Mouse (Mus musculus) forebrain, embryonic 14.5 days (tissue): ENCODE results near the gene Tma7. TPM values are rescaled to one million over a fixed set of nuclear protein-coding genes. Genes with fewer than 3 reads are reported as not detected.

ENCODE experiments used
- ATAC-seq: fragments of 200-750 bp; cut with Nextera tagmentation; 2 replicates; pipeline ENCODE4 v1.8.0; 2017; ENCODE audit warnings: mild to moderate bottlenecking, moderate library complexity
- DNase-seq: peaks from one replicate; pipeline ENCODE4 v3.0.0-alpha.2; 2015; ENCODE audit warnings: low spot score
- H3K27ac ChIP-seq: fragments of 300-500 bp; sonication (generic); 2 replicates; pipeline ENCODE4 v1.5.1; 2014; ENCODE audit warnings: low read depth, mild to moderate bottlenecking, control low read depth, low read length, moderate library complexity
- H3K27me3 ChIP-seq: fragments of 300-500 bp; sonication (generic); replicated peaks from 2 replicates; pipeline ENCODE4 v1.6.1; 2014; ENCODE audit warnings: low read length, control low read depth, mixed read lengths; ENCODE audit not compliant: control insufficient read depth, insufficient read depth
- H3K36me3 ChIP-seq: fragments of 300-500 bp; sonication (generic); 2 replicates; pipeline ENCODE4 v1.6.1; 2014; ENCODE audit warnings: low read length, control low read depth; ENCODE audit not compliant: control insufficient read depth, insufficient read depth
- H3K4me1 ChIP-seq: fragments of 300-500 bp; sonication (generic); 2 replicates; pipeline ENCODE4 v1.6.1; 2014; ENCODE audit warnings: antibody characterized with exemption, low read length, control low read depth; ENCODE audit not compliant: control insufficient read depth, insufficient read depth
- H3K4me2 ChIP-seq: fragments of 300-500 bp; sonication (generic); 2 replicates; pipeline ENCODE4 v1.6.1; 2014; ENCODE audit warnings: mild to moderate bottlenecking, control low read depth, low read length
- H3K4me3 ChIP-seq: fragments of 300-500 bp; sonication (generic); 2 replicates; pipeline ENCODE4 v1.5.1; 2014; ENCODE audit warnings: low read depth, low read length, control low read depth
- H3K9ac ChIP-seq: fragments of 300-500 bp; sonication (generic); 2 replicates; pipeline ENCODE4 v1.6.1; 2014; ENCODE audit warnings: mild to moderate bottlenecking, low read length, control low read depth, moderate library complexity
- H3K9me3 ChIP-seq: fragments of 300-500 bp; sonication (generic); replicated peaks from 2 replicates; pipeline ENCODE4 v1.6.1; 2016; ENCODE audit warnings: low read length, control low read depth, mixed read lengths; ENCODE audit not compliant: control insufficient read depth
- WGBS: fragments of 180-500 bp; shearing (Covaris S2); extraction: QIAGEN DNeasy Blood & Tissue Kit; methylation state at CpG from one replicate; pipeline ENCODE4 v1.1.7; 2014; 5-methylcytosine and 5-hydroxymethylcytosine counted together
- polyA plus RNA-seq: library from polyadenylated mRNA; unstranded; fragments of >200 nt; fragmentation: Nextera tagmentation; extraction: Ambion mirVana; gene quantifications from 2 replicates; pipeline ENCODE4 v1.2.1, GENCODE M21; 2014

The Tma7 gene
- polyA plus RNA-seq, 1 experiment from 2014 or later, result 758 TPM

- Histone ChIP-seq H3K4me1 (peaks cover 31% of the 10 kb centered on the region), H3K27ac (peak overlapping the region; percentile 100; the same call in 1 of the 2 replicates), H3K27me3 (no peaks in the 10 kb centered on the region), H3K9ac (peak overlapping the region; percentile 99; the same call in 1 of the 2 replicates), H3K9me3 (no peaks in the 10 kb centered on the region), H3K4me2 (peak overlapping the region; percentile 74), H3K4me3 (peak overlapping the region; percentile 75; the same call in 1 of the 2 replicates), H3K36me3 (peaks cover 48% of the 10 kb centered on the region)
- DNase-seq, result peak; percentile 65
- no peak for ATAC-seq
- WGBS, result 55% methylated on average over 6 of the region's 6 CpGs
Measured at GRCm38 (mm10) chr9:109098969-109099368, 16.6 kb upstream of the Tma7 start.

DNA sequence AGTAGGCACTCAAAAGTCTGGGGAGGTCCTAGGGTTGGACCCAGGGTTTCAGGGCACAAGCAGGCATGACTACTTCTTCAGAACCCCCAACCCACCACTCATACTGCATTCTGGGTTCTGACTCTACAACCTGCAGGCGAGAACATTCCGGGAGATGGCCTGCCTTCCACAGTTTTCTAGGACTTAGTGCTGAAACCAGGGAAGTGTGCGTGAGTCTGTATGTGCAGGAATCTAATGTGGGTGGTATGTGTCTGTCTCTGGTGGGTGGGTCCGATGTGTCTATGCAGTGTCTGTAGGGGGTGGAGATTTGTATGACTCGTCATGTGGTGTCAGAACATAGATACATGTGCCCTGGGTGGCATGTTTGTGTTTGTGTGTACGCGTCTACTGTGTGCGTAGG lies 16.0 kb upstream of the Tma7 start:
- no peaks in the 10 kb centered on the region for H3K9me3 ChIP-seq
- H3K9ac ChIP-seq, result peak overlapping the region; percentile 99
- 84% methylated on average over 8 of the region's 8 CpGs for WGBS
- H3K4me1 ChIP-seq, result peaks cover 34% of the 10 kb centered on the region
- H3K36me3 ChIP-seq, result peaks cover 43% of the 10 kb centered on the region
- H3K27ac ChIP-seq, result peak overlapping the region; percentile 100
- H3K4me2 ChIP-seq, result peak overlapping the region; percentile 74
- DNase-seq (no peak), ATAC-seq (no peak)
- peak overlapping the region; percentile 75; the same call in 1 of the 2 replicates for H3K4me3 ChIP-seq
- H3K27me3 ChIP-seq, result no peaks in the 10 kb centered on the region

DNA sequence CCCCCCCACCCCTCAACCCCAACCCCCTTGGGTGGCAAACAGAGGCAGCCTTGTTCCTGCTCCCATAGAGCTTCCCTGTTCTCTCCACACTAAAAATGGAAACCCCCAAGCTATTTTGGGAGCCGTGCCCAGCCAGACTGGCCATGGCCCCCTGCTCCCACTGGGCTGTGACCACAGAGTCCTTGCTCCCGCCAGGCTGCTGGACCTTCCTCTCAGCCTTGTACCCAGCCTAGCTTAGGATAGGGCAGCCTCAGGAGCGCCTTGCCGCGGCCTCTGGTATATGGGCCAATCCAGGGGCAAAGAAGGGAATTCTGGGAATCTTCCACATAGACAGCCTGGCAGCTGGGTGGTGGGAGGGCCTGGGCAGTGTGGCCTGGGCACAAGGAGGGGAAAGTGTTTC lies 15.4 kb upstream of the Tma7 start:
- H3K4me1 ChIP-seq, result peaks cover 34% of the 10 kb centered on the region

GRCm38 (mm10) chr9:109097291-109097690 lies 14.9 kb upstream of the Tma7 start:
- DNase-seq (peak; percentile 21), ATAC-seq (no peak)
- H3K36me3 ChIP-seq, result peaks cover 37% of the 10 kb centered on the region
- H3K9ac ChIP-seq, result peak overlapping the region; percentile 99
- peak overlapping the region; percentile 100 for H3K27ac ChIP-seq
- H3K9me3 ChIP-seq, result no peaks in the 10 kb centered on the region
- peak overlapping the region; percentile 74 for H3K4me2 ChIP-seq
- WGBS, result 10% methylated on average over 6 of the region's 6 CpGs
- peaks cover 34% of the 10 kb centered on the region for H3K4me1 ChIP-seq
- peak overlapping the region; percentile 75 for H3K4me3 ChIP-seq
- no peaks in the 10 kb centered on the region for H3K27me3 ChIP-seq

More for the DNA sequence above, 15.4 kb upstream of the Tma7 start:
- 37% methylated on average over 5 of the region's 5 CpGs for WGBS
- Histone ChIP-seq H3K9ac (peak overlapping the region; percentile 99), H3K27me3 (no peaks in the 10 kb centered on the region), H3K9me3 (no peaks in the 10 kb centered on the region), H3K27ac (peak overlapping the region; percentile 100), H3K36me3 (peaks cover 40% of the 10 kb centered on the region), H3K4me3 (peak overlapping the region; percentile 75), H3K4me2 (peak overlapping the region; percentile 74)
- no peak for ATAC-seq
- peak; percentile 41 for DNase-seq

DNA sequence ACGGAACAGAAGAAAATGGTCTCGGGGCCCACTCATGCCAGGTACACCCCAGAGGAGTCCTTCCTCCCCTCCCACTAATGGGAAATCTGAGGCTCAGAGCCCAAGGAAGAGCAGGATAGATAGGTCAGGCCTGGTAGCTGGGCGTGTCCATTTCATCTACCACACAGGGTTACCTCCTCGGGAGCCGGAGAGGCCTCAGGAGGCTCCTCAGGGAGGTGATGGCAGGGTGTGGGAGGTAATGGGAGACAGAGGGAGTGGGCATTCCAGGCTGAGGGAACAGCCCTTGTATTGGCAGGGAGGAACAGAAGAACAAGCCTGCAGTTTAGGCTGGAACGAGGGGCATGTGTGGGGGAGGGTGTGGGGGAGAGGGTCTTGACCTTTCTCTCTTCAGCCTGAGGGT lies 14.5 kb upstream of the Tma7 start:
- no peaks in the 10 kb centered on the region for H3K9me3 ChIP-seq
- 10% methylated on average over 6 of the region's 6 CpGs for WGBS
- peak overlapping the region; percentile 75 for H3K4me3 ChIP-seq
- ATAC-seq (no peak), DNase-seq (peak; percentile 36)
- peaks cover 34% of the 10 kb centered on the region for H3K4me1 ChIP-seq
- H3K27ac ChIP-seq, result peak overlapping the region; percentile 100
- peaks cover 36% of the 10 kb centered on the region for H3K36me3 ChIP-seq
- peak overlapping the region; percentile 74 for H3K4me2 ChIP-seq
- H3K27me3 ChIP-seq, result no peaks in the 10 kb centered on the region
- peak overlapping the region; percentile 99 for H3K9ac ChIP-seq

GRCm38 (mm10) chr9:109096251-109096661 lies 13.9 kb upstream of the Tma7 start:
- Histone ChIP-seq H3K27ac (peak overlapping the region; percentile 100), H3K4me2 (peak overlapping the region; percentile 74), H3K4me1 (peaks cover 34% of the 10 kb centered on the region), H3K9ac (peak overlapping the region; percentile 99), H3K27me3 (no peaks in the 10 kb centered on the region), H3K36me3 (peaks cover 36% of the 10 kb centered on the region), H3K9me3 (no peaks in the 10 kb centered on the region), H3K4me3 (peak overlapping the region; percentile 75)
- DNase-seq (peak; percentile 69), ATAC-seq (peak; percentile 13; the same call in 1 of the 2 replicates)
- 3% methylated on average over 9 of the region's 9 CpGs for WGBS

- Histone ChIP-seq H3K4me2 (peak within 1 kb of the TSS; percentile 74), H3K4me3 (peak within 1 kb of the TSS; percentile 75), H3K9me3 (no peaks in the 10 kb centered on the region), H3K36me3 (peaks cover 31% of the 10 kb centered on the region), H3K27me3 (no peaks in the 10 kb centered on the region), H3K9ac (peak within 1 kb of the TSS; percentile 99), H3K4me1 (peaks cover 34% of the 10 kb centered on the region), H3K27ac (peak within 1 kb of the TSS; percentile 100)
- under 1% methylated on average over 85 of the region's 102 CpGs for WGBS
- peak; percentile 74 for ATAC-seq
- DNase-seq, result peak; percentile 92
Measured at GRCm38 (mm10) chr9:109095137-109095982, 13.0 kb upstream of the Tma7 start, which contains the start of gene Plxnb1. Plxnb1 (plus strand) TSS chr9:109095389.

- Histone ChIP-seq H3K9ac (peak overlapping the region; percentile 99), H3K4me1 (peaks cover 34% of the 10 kb centered on the region), H3K4me3 (peak overlapping the region; percentile 75), H3K4me2 (peak overlapping the region; percentile 74), H3K27ac (peak overlapping the region; percentile 100), H3K9me3 (no peaks in the 10 kb centered on the region), H3K36me3 (peaks cover 29% of the 10 kb centered on the region), H3K27me3 (no peaks in the 10 kb centered on the region)
- WGBS, result under 1% methylated on average over 21 of the region's 21 CpGs
- DNase-seq (peak; percentile 27), ATAC-seq (no peak; the same call in 1 of the 2 replicates)
Measured at GRCm38 (mm10) chr9:109094553-109095136, 12.3 kb upstream of the Tma7 start.
